Mouse (Mus musculus): ENCODE data around the gene Card11.

The Card11 gene

DNA sequence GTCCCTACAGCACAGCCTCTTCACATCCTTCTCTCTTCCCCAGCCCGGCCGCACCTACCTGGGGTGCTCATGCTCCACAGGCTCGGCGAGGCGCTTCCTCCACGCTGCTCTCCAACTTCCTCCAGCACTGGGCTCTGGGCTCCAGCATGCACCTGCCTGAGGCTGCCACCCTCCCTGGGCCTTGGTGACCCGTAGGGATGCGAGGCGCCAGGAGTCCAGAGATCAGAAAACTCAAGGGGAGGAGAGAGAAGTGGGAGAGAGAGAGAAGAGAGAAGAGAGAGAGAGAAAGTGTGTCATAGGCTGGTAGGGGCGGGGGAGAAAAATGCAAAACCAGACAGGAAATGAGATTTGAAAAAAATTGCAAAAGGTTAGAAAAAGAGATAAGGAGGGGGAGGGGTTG is at the start of gene Card11:
TSS of gene Card11 (minus strand) at position 234 of the 400 bp plus-strand sequence.
- ATAC-seq (ENCODE audit: insufficient number of reproducible peaks, low FRiP score, low TSS enrichment), result no peak

DNA sequence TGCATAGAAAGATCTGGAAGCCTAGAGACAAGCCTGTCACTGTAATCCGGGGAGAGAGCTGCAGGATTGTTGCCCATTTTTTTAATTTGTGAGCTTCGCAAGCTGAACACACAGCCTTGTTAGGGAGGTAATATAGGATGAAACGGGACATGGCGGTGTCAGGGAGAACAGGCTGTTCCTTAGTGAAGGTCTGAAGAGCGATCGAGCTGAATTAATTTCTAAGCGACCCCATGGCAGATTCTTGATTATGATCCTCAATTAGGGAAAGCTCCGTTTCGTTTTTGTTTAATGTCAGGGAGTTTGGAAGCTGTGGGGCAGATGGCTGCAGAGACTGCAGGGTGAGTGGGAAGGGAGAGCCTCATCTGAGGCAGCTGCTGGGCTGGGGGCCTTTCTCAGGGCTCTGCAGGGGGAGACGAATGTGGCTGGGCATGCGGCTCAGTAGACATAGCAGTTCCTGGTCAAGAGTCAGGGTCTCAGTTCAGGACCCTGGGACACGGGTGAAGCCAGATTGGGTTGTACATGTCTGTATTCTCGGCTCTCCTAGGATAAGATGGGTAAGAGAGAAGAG is 47.4 kb upstream of the Card11 start:
- no peak for ATAC-seq (ENCODE audit: insufficient number of reproducible peaks, low FRiP score, low TSS enrichment)

DNA sequence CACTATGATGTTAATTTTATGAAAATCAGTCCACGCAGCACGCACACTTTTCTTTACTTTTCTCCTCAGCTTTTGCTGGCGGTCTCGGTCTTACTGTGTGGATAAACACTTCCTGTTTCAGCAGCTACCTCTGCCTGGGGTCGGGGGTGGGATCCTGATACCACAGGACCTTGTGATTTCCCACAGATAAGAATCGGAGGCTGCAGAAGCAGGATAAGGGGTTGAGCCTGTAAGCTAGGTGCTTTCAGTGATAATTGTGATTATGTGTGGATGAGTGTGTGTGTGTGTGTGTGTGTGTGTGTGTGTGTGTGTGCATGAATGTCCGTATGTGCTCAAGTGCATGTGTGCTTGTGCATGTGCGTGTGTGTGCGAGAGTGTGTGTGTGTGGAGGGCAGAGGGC is 44.6 kb upstream of the Card11 start:
- ATAC-seq (ENCODE audit: insufficient number of reproducible peaks, low FRiP score, low TSS enrichment), result no peak

DNA sequence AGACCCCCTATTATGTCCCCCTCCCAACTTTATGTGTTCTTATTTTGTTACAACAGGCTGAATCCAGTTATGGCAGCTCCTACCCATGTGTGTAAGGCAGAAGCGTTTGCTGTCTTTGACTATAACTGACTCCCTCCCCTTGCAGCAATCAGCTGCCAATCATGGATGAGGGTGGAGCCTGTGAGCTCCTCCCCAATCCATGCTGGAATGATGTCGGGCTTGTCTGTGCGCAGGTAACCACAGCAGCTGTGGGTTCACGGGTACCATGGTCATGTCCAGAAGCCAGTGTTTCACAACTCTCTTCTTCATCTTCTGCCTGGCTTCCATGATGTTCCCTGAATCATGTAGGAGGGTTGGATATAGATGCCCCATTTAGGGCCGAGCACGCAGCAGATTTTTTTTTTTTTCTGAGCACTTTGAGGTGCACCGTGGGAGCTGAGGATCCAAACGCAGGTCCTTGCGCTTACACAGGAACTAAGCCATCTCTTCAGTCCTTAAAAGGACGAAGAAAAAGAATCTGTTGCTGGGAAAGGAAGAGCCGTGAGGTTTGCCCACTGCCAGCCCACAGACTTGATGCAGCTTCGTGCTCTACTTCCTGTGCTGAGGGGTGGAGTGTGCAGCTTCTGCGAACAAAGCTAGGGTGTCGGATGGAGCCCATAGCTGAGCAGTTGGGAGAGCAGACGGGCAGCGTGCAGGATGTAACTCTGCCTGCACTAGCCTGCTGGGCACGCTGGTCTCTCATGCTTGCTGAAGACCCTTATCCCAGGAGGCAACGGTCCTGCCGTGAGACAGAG is 43.5 kb upstream of the Card11 start:
- ATAC-seq (ENCODE audit: insufficient number of reproducible peaks, low FRiP score, low TSS enrichment), result no peak

DNA sequence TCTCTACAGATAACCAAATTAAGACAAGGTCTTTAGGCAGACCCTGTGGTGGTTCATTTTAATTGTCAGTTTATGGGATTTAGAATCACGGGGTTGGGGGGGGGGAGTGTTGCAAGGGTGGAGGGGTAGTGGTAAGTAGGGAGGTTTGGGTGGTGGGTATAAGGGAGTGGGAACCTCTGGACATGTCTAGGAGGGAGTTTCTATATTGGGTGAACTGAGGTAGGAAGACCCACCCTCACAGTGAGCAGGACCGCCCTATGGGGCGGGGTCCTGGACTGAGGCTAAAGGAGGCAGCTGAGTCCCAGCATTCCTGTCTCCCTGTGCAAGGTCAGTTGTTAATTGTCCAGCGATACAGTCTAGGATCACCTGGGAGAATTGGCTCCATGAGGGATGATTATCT is 42.0 kb upstream of the Card11 start:
- no peak for ATAC-seq (ENCODE audit: insufficient number of reproducible peaks, low FRiP score, low TSS enrichment)

DNA sequence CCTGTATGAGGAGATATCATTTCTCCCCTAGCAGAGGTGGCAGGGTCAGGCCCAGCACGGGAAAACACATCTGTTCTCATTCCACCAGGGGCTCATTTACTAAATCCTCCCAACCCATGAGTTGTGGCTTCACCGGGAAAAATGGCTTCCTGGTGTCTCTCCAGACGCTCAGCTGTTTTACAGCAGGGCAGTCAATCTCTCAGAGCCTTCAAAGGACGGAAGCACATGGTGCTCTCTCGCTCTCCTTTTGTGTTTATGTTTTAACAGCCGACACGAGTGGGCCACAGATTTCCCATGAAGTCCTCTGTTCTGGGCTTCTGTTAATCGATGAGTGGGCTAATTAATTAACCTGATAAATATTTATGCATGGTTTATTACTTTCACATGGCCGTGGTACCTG is 40.5 kb upstream of the Card11 start:
- no peak for ATAC-seq (ENCODE audit: insufficient number of reproducible peaks, low FRiP score, low TSS enrichment)

DNA sequence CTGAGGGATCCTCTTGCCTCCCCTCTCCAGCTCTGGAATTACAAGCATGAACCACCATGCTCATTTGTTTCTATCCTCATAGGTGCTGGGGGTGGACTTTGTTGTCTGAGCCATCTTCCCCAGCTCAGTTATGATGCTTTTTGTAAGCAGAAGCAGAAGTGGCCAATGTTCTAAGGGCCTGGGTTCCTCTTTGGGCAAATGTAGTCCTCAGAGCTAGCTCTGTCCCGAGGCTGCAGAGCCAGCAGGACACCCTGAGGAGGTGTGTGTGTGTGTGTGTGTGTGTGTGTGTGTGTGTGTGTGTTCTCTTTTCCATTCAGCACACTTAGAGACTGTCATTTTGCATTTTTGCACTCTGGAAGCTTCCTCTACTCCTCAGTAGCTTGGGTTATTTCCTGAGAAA is 38.0 kb upstream of the Card11 start:
- no peak for ATAC-seq (ENCODE audit: insufficient number of reproducible peaks, low FRiP score, low TSS enrichment)

DNA sequence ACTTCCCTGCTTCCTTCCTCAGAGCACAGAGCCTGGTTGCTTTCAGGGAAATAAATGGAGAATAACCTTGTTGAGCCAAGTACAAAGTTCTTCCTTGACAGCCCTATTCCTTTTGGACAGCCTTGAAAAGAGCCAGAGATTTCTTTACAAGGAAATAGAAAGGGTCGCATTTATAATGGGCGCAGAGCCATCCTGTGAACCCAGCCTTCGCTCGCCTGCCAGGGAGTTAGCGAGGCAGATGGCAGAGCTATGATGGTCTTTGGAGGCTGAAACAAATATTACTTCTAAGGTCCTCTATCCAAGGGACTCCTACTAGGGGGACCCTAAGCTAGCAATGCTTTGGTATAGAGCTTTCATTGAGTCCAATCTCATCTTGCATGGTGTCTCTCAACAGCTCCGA is 35.0 kb upstream of the Card11 start:
- ATAC-seq (ENCODE audit: insufficient number of reproducible peaks, low FRiP score, low TSS enrichment), result no peak

DNA sequence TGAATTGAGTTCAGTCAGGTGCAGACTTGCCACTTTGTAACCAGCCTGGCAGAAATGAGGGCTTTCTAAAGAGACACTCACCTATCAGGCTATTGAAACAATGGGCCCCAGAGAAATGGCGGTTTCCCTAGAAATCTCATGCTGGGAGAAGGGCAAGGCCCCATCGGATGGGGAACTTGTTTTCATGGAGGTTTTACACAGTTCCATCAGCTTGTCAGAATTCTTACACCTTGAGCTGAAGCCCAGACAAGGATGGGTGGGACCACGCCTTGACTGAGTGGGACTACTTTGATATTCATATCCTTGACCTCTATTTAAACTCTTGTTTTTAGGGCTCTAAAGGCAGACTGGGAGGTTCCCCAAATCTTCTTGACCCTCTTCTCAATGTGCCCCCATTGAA is 33.9 kb upstream of the Card11 start:
- no peak for ATAC-seq (ENCODE audit: insufficient number of reproducible peaks, low FRiP score, low TSS enrichment)

DNA sequence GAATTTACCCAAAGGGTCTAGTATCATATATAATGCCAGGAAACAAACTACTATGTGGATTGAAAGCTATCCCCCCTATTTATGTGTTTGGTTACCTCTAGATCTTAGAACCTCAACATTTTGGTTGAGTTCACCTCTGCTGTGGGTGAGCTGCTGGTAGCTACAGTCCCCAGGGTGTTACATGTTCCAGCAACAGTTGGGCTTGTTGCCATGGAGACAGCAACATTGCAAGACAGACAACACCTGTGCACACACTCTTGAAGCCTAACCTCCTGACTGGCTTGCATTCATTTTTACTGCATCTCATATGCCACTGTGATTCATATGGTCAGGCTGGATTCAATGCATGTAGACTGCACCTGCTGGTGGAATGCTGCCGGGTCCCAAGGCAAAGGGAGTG is 32.6 kb upstream of the Card11 start:
- ATAC-seq (ENCODE audit: insufficient number of reproducible peaks, low FRiP score, low TSS enrichment), result no peak

DNA sequence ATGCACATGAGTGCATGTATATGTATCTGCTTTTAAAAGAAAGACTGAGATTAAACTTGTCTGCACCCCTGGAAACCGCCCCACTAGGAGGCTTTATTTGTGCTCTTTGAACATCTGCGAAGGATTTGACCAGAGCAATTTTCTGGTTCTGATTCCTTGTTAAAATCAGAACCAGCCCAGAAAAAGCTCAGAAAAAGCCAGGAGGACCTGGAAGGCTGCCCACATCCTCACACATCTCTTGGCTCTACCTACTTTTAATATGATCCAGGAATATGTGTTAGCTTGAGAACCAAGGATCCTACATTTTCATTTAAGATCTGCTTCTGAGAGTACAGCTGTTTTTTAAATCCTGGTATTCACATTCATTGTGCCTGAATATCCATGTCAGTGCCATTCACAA is 29.0 kb upstream of the Card11 start:
- ATAC-seq (ENCODE audit: insufficient number of reproducible peaks, low FRiP score, low TSS enrichment), result no peak

DNA sequence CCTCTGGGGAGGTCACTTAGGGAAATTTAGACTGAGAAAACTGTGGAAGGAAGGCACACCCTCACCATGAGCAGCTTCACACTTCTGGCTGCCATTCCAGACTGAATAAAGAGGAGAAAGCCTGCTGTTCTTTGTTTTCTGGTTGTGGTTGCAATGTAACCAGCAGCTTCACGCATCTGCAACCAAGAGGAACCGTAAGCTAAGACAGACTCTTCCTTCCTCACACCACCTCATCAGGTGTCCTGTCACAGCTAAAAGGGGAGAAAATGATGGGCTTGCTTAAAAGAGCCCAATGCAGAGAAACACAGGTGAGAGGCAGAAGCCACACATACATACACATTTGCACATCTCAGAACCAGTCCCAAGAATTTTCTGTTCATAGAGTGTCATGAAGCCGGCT is 25.3 kb upstream of the Card11 start:
- ATAC-seq (ENCODE audit: insufficient number of reproducible peaks, low FRiP score, low TSS enrichment), result no peak

DNA sequence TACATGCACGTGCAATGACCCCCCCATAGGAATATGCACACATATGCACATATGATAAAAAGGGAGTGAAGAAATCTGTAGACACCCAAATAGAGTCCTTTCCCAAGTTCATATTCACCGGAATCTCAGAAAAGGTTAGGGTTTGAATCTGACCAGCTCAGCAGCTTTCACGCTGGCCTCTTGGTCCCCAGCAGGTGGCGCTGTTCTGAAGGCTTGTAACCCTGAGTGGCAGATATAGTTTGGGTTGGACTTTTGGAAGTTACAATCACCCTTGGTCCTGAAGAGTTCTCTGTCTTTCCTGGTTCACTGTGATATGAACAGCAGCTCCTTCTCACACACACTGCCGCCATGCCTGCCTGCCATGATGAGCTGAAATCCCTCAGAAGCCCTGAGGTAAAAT is 24.1 kb upstream of the Card11 start:
- no peak for ATAC-seq (ENCODE audit: insufficient number of reproducible peaks, low FRiP score, low TSS enrichment)

DNA sequence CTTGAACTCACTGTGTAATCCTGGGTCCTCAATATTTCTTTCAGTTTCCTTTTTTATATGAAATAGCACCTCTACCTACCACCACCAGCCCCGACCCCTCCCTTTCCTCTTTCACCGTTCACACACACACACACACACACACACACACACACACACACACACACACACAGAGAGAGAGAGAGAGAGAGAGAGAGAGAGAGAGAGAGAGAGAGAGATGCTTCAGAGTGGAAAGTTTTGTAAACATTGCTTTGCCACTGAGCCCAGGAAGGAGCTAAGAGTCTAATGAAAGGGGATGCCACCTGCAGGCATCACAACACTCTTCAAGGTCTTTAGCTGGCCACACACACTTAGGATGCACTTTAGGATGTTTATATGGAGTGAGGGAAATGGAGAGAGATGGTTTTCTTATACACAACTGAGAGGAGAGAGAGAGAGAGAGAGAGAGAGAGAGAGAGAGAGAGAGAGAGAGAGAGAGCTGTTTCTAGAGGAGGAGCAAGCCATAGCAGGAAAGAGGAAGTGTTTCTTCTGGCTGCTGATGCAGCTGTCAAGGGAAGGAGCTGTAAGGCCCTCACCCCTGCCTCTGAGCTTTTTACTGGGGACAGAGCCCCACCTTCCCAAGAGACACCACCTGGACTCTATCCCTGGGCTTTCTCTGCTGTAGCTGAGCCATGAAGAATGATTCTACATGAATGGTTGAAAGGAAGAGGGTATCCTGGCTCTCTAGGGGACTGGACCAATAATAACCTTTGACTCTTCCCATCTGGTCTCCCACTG is 17.7 kb upstream of the Card11 start:
- ATAC-seq (ENCODE audit: insufficient number of reproducible peaks, low FRiP score, low TSS enrichment), result no peak

DNA sequence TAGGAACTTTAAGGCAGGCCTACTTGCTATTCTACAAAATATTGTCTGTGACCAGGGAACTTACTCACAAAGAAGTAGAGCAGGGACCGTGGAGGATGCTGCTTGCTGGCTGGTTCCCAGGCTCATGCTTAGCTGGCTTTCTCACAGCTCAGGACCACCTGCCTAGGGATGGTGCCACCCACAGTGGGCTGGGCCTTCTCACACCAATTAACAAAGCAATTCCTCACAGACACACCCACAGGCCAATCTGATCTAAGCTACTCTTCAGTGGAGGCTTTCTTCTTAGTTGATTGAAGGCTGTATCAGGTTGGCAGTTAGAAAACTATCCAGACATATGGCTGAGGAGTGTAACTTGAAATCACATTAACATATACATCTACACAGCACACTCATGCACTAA is 15.7 kb upstream of the Card11 start:
- no peak for ATAC-seq (ENCODE audit: insufficient number of reproducible peaks, low FRiP score, low TSS enrichment)

DNA sequence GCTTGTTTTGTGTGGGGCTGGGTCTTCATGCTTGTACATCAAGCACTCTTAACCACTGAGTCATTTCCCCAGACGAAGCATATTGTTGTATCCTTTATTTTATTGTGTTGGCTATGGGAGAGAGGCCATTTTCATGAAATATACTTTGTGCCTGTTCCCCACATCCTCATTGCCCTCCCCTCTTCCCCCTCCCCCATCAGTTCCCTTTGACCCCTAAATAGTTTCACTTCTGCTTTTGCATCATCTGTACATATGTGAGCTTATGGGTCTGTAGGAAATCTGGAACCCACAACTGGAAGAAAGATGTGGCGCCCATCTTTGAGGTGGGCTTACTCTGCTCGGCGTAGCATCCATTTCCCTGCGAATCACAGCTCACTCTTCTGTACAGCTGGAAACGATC is 13.8 kb upstream of the Card11 start:
- no peak for ATAC-seq (ENCODE audit: insufficient number of reproducible peaks, low FRiP score, low TSS enrichment)

DNA sequence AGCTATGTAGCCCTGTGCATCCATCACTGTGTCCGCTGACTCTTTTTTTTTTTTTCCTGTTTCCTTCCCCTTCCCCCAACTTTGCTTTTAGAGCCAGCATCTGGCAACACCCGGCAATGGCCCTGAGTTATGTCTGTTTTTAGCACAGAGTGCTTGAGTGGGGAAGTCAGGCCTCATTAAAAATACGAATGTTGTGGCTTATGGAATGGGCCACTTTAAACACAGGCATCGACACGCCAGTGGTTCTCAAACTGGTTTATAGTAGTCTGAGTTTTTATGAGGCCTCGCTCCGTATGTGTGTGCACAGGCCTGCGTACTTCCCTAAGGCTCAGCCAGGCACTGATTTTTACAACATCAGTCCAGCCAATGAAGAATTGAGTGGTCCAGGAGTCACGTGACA is 13.1 kb upstream of the Card11 start:
- ATAC-seq (ENCODE audit: insufficient number of reproducible peaks, low FRiP score, low TSS enrichment), result no peak

DNA sequence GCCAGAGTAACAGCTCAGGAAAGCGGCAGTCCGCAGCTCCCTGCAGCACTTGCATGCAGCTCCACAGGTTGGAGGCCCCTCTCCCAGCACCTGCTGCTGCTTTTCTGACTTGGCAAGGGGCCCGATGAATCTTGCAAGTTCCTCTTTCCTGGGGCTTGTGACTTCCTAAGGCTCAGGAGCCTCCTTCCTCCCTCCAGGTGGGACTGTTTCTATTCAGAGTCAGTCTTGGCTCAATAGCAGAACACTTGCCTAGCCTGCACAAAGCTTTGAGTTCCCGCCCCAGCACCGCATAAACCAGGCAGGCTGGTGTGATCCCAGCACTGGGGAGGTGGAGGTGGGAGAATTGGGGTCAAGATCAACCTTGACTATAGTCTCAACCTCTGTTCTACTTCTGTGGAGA is 5.1 kb upstream of the Card11 start:
- no peak for ATAC-seq (ENCODE audit: insufficient number of reproducible peaks, low FRiP score, low TSS enrichment)

DNA sequence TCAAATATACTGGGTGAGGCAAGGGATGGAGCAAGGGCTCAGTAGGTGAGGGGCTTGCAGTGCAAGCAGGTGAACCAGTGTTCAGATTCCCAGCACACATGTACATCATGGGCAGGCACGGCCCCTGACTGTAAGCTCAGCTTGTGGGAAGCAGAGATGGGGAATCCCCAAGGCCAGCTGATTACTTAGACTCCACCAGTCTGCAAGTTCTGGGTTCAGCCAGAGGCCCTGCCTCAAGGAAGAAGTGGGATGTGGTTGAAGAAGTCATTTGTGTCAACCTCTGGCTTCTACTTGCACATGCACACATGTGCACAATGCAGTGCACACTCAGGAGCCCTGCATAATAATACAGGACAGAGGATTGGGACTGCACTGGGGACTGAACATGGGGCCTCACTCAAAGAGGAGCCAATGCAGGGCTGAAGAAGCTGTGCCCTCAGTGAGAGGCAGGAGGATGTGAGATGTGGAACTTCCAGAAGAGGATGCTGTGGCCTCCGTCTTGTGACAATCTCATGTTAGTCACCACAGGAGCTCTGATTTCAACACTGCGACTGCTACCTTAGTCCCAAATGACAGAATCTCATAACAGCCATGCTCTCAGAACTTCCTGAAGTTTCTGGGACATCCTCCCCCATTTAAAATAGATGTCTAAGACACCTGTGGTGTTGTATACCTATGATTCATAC is 3.8 kb upstream of the Card11 start:
- no peak for ATAC-seq (ENCODE audit: insufficient number of reproducible peaks, low FRiP score, low TSS enrichment)

DNA sequence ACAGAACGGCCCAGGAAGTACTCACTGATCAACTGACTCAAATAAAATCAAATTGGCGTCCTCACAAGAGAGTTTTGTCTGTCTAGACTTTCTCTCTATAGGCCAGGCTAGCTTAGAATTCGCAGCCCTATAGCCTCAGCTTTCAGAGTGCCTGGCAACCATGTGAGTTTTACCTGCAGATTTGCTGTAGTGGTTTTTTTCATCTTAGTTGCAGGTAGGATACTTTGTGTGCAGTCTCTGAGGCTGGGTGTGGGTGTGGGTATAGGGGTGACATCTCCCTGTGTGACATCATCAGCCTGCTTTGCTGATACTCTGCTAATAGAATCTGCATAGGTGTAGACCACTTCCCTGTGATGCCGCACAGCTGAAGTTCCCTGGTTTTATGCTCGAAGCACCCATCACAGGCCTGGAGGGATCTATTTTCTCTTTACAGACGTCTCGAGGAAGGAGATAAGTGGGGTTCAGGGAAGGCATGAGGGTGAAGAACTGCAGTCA is 1.2 kb downstream of the Card11 start:
- ATAC-seq (ENCODE audit: insufficient number of reproducible peaks, low FRiP score, low TSS enrichment), result no peak

DNA sequence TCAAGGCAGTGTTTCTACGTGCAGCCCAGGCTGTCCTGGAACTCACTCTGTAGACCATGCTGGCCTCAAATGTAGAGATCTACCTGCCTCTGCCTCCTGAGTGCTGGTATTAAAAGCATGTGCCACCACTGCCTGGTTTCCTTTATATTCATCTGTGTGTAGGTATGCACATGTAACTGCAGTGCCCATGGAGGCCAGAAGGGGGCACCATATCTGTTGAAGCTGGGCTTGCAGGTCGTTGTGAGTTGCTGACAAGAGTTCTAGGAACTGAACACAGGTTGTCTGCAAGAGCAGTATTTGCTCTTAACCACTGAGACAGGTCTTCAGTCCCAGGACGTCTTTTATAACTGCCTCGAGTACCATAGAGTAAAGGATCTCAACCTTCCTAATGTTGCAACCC is 2.6 kb downstream of the Card11 start:
- no peak for ATAC-seq (ENCODE audit: insufficient number of reproducible peaks, low FRiP score, low TSS enrichment)

Data from cerebellum, adult (tissue).